Mouse (Mus musculus): Measurements from ENCODE around the gene Vps53. TPM values are rescaled to one million over a fixed set of nuclear protein-coding genes. Genes with fewer than 3 reads are reported as not detected.

The Vps53 gene
- 28.5 and 37.6 TPM in 2 replicates for polyA plus RNA-seq (2015; fragmentation: Nextera tagmentation; extraction: Ambion mirVana)

DNA sequence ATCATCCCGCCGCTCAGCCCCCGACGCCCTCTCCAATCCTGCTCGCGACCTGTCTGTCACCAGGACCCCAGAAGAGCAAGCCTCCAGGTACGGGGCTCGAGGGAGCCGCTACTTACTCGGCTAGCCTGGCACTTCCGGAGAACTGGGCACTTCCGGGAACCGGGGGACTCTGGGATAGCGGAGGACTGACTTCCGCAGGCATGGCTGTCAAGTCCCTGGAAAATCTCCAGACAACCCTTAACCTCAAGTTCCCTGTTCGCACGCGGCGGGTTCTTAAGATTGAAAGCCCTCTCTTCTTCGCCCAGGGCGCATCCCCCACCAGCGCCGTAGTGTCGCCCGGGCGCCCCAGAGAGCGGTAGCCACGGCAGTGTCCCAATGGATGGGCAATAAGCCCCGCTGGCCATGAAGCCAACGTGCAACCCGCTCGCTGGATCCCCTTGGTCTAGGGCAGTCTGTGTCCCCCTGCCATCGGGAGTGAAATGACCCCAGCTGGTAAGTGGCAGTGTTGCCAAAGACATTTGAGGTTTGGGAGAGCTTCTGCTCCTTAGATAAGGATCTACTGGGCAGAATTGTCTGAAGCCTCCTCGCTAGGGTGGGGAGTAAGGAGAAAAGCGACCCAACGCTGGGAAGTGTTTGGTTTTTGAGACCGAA lies at the start of gene Vps53, which contains the start of gene Fam57a:
Vps53 (minus strand) TSS at position 153 of the 651 bp plus-strand sequence.
Fam57a (plus strand) TSS at position 177 of the 651 bp plus-strand sequence.

DNA sequence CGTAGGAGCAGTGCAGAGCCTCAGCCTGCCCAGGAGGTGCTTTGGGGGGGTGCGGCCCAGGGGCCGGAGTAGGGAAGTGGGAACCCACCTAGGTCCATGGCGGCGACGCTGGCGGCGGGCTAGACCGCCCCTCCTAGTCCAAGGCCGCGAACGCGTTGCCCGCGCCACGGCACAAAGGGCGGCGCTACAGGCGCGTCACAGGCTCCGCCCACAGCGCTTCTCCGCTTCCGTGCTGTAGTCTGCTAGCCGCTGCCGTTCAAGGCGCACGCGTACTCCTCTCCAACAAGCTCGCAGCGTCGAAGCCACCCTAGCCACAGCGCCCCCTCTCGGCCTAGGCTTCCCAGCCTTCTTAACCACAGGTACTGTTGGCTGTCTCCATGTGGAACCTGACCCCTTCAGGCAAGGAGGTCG lies 37.9 kb upstream of the Vps53 start, which contains the start of the genes Dbil5 and Gemin4:
Dbil5 (plus strand) TSS at position 219 of the 411 bp plus-strand sequence.
Gemin4 (minus strand) TSS at position 275 of the 411 bp plus-strand sequence.

GRCm38 (mm10) chr11:76027139-76028071 lies 152.0 kb downstream of the Vps53 start, which contains the start of gene Rflnb:
TSS of gene Rflnb (minus strand) at chr11:76027782.

DNA sequence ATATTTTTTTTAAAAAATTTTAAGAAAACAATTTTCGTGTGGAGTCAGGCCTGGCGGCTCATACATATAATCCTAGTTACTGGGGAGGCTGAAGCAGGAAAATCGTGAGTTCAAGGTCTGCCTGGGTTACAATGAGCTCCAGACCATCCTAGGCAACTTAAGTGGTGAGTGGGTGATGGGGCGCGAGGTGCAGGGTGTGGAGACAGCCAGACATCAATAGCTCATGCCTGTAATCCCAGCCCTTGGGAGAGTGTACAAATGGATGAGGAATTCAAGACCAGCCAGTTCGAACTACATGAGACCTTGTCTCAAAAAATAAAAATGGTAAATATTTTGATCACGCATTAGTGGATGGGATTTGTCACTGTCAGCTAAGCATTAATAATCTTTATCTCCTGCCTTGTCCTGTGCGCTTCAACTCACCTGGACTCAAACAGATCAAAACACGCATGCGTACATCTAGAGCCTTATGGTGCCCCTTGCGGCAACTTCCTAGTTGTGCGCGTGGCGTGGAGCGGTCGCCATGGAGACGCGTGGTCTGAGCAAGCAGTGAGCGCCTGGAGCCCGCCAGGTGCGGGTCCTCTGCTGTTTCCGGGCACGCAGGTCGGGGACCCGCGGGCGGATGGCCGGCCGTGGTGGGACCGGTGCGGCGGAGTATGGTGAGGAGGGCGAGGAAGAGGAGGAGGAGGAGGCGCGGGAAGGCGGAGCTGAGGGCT lies 179.8 kb downstream of the Vps53 start, which contains the start of gene 1700016K19Rik:
1700016K19Rik (plus strand) TSS at position 473 of the 716 bp plus-strand sequence.

Other genes starting within 250 kb of the Vps53 start
- 10.5 and 11.0 TPM in 2 replicates for gene Rph3al, start 241.2 kb downstream of the Vps53 start, polyA plus RNA-seq (2015; fragmentation: Nextera tagmentation; extraction: Ambion mirVana)
- not detected in 2 replicates for gene 1700016K19Rik, start 179.7 kb downstream of the Vps53 start, polyA plus RNA-seq (2015; fragmentation: Nextera tagmentation; extraction: Ambion mirVana)
- 16.5 and 19.6 TPM in 2 replicates for gene Rflnb, start 151.9 kb downstream of the Vps53 start, polyA plus RNA-seq (2015; fragmentation: Nextera tagmentation; extraction: Ambion mirVana)
- gene Fam57a, start within 50 bp of the Vps53 start, polyA plus RNA-seq (2015; fragmentation: Nextera tagmentation; extraction: Ambion mirVana), result 10.9 and 16.7 TPM in 2 replicates
- 1.2 and 1.4 TPM in 2 replicates for gene Dbil5, start 38.0 kb upstream of the Vps53 start, polyA plus RNA-seq (2015; fragmentation: Nextera tagmentation; extraction: Ambion mirVana)
- 7.8 and 12.8 TPM in 2 replicates for gene Gemin4, start 38.0 kb upstream of the Vps53 start, polyA plus RNA-seq (2015; fragmentation: Nextera tagmentation; extraction: Ambion mirVana)
- gene Mrm3, start 64.1 kb upstream of the Vps53 start, polyA plus RNA-seq (2015; fragmentation: Nextera tagmentation; extraction: Ambion mirVana), result 11.7 and 20.3 TPM in 2 replicates
- gene Glod4, start 64.1 kb upstream of the Vps53 start, polyA plus RNA-seq (2015; fragmentation: Nextera tagmentation; extraction: Ambion mirVana), result 202 and 224 TPM in 2 replicates
- gene Nxn, start 219.5 kb upstream of the Vps53 start, polyA plus RNA-seq (2015; fragmentation: Nextera tagmentation; extraction: Ambion mirVana), result 19.3 and 22.1 TPM in 2 replicates
- 129 and 131 TPM in 2 replicates for gene Timm22, start 227.3 kb upstream of the Vps53 start, polyA plus RNA-seq (2015; fragmentation: Nextera tagmentation; extraction: Ambion mirVana)

All from adrenal gland, postnatal 0 days (tissue).